Mouse (Mus musculus): ENCODE measurements at regions not wholly inside any gene's neighbourhood (a gene's known extent, or its start where the extent isn't known, plus 50 kb on each side); places are given as distances from the start of the nearest gene placed in this dataset.

DNA sequence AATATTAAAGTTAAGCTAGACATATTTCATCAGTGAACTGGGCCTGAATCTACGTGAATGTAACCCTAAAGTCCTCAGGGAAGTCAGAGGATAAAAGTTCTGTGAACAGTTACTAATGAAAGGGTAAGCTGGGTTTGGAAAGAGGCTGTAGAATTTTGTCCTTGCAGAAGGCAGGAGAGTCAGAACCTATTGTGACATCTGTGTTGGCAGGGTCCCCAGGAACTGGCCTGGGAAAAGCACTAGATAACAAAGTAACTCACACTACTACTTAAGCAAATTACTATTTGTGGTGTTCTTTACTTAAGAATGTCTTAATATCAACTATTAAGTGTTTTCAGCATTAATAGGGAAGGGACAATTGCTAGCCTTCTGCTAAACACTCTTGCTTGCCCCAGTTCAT lies 320.5 kb downstream of the Fam198b start:
- Histone ChIP-seq H3K4me2 (replicated peaks; ENCODE audit: low read depth, low read length) (no peak overlapping the region), H3K36me3 (ENCODE audit: control insufficient read depth, insufficient read depth, low read length) (no peaks in the 10 kb centered on the region), H3K27ac (ENCODE audit: low read depth, low read length) (no peak overlapping the region), H3K27me3 (ENCODE audit: control insufficient read depth, insufficient read depth, low read length) (no peaks in the 10 kb centered on the region), H3K9ac (ENCODE audit: low read depth, low read length) (no peak overlapping the region), H3K4me1 (replicated peaks; ENCODE audit: control insufficient read depth, insufficient read depth, low read length) (no peaks in the 10 kb centered on the region), H3K4me3 (ENCODE audit: low read depth, low read length) (no peak overlapping the region), H3K9me3 (ENCODE audit: control insufficient read depth, low read length) (no peaks in the 10 kb centered on the region)
- DNase-seq (ENCODE audit: low spot score) (no peak), ATAC-seq (ENCODE audit: low FRiP score) (no peak)
- 51% methylated on average over 1 of the region's 1 CpGs for WGBS

DNA sequence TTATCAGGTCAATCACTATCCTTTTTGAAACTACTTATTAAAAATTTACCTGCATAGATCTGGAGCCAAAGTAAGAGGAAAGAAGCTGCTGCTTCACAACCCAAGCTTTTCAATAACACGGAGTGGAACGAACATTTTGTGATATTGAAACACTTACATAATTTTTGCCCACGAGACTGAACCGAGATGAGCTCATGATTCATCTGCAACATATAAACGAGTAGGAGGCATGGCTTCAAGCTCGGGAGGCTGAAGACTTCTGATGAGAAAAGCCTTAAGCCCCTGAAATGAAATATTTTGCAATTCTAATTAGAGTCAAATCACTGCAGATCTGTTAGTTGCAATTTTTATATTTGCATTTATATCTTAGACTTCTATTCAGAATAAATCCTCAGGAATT lies 321.0 kb downstream of the Fam198b start:
- no peak overlapping the region for H3K9ac ChIP-seq (ENCODE audit: low read depth, low read length)
- WGBS = 74% methylated on average over 6 of the region's 6 CpGs

DNA sequence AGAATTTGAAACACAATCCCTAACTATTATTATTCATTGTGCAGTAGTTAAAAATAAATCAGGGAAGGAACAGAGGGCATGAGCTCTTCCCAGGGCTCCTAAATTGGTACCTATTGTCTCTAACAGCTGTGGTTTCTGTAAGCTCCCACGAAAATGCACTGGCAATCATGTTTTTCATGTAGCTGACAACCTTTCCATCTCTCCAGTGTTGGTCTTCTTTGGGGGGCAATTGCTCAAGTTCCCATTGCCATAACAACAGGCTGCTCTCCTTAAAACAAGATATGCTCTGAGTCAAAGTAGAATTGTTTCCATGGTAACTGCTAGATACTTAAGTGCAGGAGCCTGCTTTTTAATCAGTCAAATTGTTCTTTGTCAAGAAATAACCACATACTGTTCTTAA lies 322.7 kb downstream of the Fam198b start:
- Histone ChIP-seq H3K9ac (ENCODE audit: low read depth, low read length) (no peak overlapping the region), H3K9me3 (ENCODE audit: control insufficient read depth, low read length) (no peaks in the 10 kb centered on the region), H3K36me3 (ENCODE audit: control insufficient read depth, insufficient read depth, low read length) (no peaks in the 10 kb centered on the region), H3K27ac (ENCODE audit: low read depth, low read length) (no peak overlapping the region), H3K4me1 (replicated peaks; ENCODE audit: control insufficient read depth, insufficient read depth, low read length) (no peaks in the 10 kb centered on the region), H3K4me2 (replicated peaks; ENCODE audit: low read depth, low read length) (no peak overlapping the region), H3K4me3 (ENCODE audit: low read depth, low read length) (no peak overlapping the region), H3K27me3 (ENCODE audit: control insufficient read depth, insufficient read depth, low read length) (no peaks in the 10 kb centered on the region)
- no peak for ATAC-seq (ENCODE audit: low FRiP score)
- DNase-seq (ENCODE audit: low spot score) = no peak
- WGBS = 22% methylated on average over 1 of the region's 1 CpGs

More for the DNA sequence above, 321.0 kb downstream of the Fam198b start:
- no peak overlapping the region for H3K4me2 ChIP-seq (replicated peaks; ENCODE audit: low read depth, low read length)
- no peak for DNase-seq (ENCODE audit: low spot score)
- no peak for ATAC-seq (ENCODE audit: low FRiP score)
- H3K36me3 ChIP-seq (ENCODE audit: control insufficient read depth, insufficient read depth, low read length) = no peaks in the 10 kb centered on the region
- no peak overlapping the region for H3K27ac ChIP-seq (ENCODE audit: low read depth, low read length)
- no peaks in the 10 kb centered on the region for H3K27me3 ChIP-seq (ENCODE audit: control insufficient read depth, insufficient read depth, low read length)
- H3K4me1 ChIP-seq (replicated peaks; ENCODE audit: control insufficient read depth, insufficient read depth, low read length) = no peaks in the 10 kb centered on the region
- H3K4me3 ChIP-seq (ENCODE audit: low read depth, low read length) = no peak overlapping the region
- H3K9me3 ChIP-seq (ENCODE audit: control insufficient read depth, low read length) = no peaks in the 10 kb centered on the region

DNA sequence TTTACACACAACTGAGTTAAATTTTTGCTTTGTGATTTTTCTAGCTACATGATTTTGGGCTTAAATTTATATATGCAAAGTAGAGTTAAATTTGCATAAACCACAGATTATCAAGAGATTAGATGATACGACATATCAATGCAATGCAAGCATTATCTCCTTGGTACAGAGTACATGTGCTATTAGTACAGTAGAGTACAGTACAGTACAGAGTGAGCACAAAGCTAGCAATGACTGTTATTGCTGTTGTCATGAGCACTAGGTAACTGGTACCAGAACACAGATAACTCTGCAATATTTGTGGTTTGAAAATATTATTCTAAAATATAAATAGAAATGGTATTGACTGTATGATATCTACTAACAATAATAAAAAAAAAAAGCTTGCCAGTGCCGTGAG lies 323.7 kb downstream of the Fam198b start:
- no peaks in the 10 kb centered on the region for H3K27me3 ChIP-seq (ENCODE audit: control insufficient read depth, insufficient read depth, low read length)
- H3K4me3 ChIP-seq (ENCODE audit: low read depth, low read length) = no peak overlapping the region
- no peak overlapping the region for H3K9ac ChIP-seq (ENCODE audit: low read depth, low read length)
- H3K9me3 ChIP-seq (ENCODE audit: control insufficient read depth, low read length) = no peaks in the 10 kb centered on the region
- no peaks in the 10 kb centered on the region for H3K4me1 ChIP-seq (replicated peaks; ENCODE audit: control insufficient read depth, insufficient read depth, low read length)
- no peak overlapping the region for H3K27ac ChIP-seq (ENCODE audit: low read depth, low read length)
- DNase-seq (ENCODE audit: low spot score) = no peak
- H3K4me2 ChIP-seq (replicated peaks; ENCODE audit: low read depth, low read length) = no peak overlapping the region
- WGBS = 93% methylated on average over 2 of the region's 2 CpGs
- no peaks in the 10 kb centered on the region for H3K36me3 ChIP-seq (ENCODE audit: control insufficient read depth, insufficient read depth, low read length)
- ATAC-seq (ENCODE audit: low FRiP score) = no peak

DNA sequence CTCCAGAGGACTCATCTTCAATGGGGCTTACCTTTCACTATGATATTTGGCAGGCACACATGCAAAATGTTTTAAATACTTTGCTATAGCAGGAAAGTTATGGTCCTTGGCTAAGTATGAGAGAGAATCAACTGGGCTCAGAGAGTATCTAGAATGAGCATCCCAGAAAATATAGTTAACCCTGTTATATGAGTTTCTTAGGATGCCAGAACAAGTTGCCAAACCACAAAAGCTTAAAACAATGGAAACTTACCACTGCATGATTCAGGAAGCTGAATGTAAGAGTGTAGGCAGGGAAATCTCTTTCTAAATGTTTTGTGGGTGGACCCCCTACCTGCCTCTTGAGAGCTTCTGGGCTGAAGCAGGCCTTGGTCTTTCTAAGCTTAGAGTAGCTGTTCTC lies 325.3 kb downstream of the Fam198b start:
- DNase-seq (ENCODE audit: low spot score) (no peak), ATAC-seq (ENCODE audit: low FRiP score) (no peak)
- Histone ChIP-seq H3K36me3 (ENCODE audit: control insufficient read depth, insufficient read depth, low read length) (no peaks in the 10 kb centered on the region), H3K9ac (ENCODE audit: low read depth, low read length) (no peak overlapping the region), H3K9me3 (ENCODE audit: control insufficient read depth, low read length) (no peaks in the 10 kb centered on the region), H3K4me3 (ENCODE audit: low read depth, low read length) (no peak overlapping the region), H3K4me2 (replicated peaks; ENCODE audit: low read depth, low read length) (no peak overlapping the region), H3K4me1 (replicated peaks; ENCODE audit: control insufficient read depth, insufficient read depth, low read length) (no peaks in the 10 kb centered on the region), H3K27me3 (ENCODE audit: control insufficient read depth, insufficient read depth, low read length) (no peaks in the 10 kb centered on the region), H3K27ac (ENCODE audit: low read depth, low read length) (no peak overlapping the region)

DNA sequence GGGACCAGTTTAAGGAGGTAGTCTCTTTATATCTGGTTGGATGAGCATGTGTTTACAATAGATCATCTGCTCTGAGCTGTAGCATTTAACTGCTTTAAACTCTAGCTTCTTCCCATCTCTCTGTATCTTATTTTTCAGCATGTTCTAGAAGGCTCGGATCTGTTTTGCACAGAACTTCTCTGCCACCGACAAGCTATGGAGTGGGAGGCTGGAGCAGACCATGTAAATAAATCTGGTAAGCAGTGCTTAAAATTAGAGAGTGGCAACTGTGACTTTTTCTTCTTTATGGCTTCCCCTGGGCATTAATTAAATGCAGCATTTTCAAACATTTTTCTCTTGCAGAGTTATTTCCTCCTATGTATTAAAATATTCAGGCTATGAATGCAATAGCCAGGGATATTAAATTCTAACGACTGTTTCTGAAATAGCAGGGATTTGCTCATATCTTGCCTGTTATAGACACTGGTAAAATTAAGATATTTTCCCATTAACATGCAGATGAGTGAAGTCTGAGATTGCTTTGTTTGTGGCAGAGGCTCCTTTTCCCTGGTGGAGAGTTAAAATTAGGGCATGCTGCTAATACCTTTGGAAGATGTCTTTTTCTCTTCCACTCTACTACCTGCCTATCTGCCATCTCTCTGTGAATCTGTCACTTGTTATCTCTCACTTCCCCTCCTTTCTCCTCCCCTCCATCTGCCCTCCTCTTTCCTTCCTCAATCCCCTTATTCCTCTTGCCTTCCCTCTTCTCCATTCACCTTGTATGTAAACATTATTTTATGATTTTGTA lies 327.2 kb downstream of the Fam198b start:
- no peak for ATAC-seq (ENCODE audit: low FRiP score)
- Histone ChIP-seq H3K4me2 (replicated peaks; ENCODE audit: low read depth, low read length) (no peak overlapping the region), H3K9me3 (ENCODE audit: control insufficient read depth, low read length) (no peaks in the 10 kb centered on the region), H3K27ac (ENCODE audit: low read depth, low read length) (no peak overlapping the region), H3K4me1 (replicated peaks; ENCODE audit: control insufficient read depth, insufficient read depth, low read length) (no peaks in the 10 kb centered on the region), H3K9ac (ENCODE audit: low read depth, low read length) (no peak overlapping the region), H3K36me3 (ENCODE audit: control insufficient read depth, insufficient read depth, low read length) (no peaks in the 10 kb centered on the region), H3K27me3 (ENCODE audit: control insufficient read depth, insufficient read depth, low read length) (no peaks in the 10 kb centered on the region), H3K4me3 (ENCODE audit: low read depth, low read length) (no peak overlapping the region)
- whole genome bisulfite sequencing = 79% methylated on average over 3 of the region's 3 CpGs
- DNase-seq (ENCODE audit: low spot score) = no peak

DNA sequence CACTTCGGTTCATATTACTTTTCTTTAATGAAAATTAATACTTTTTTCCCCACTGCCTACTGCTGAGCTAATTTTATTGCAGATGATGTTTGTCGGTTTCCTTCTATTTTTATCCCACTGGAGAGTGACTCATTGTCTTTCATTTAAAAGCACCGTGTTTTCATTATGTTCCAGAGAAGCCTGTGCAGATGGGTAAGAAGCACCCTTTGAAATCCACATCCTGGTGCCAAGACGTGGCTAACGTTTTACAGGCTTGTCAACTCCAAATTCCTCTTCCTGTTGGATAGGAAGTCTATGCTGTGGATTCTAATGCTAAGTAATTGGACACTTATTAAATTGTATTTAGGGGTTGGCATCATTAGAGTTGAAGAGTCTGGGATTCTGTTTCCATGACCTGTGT lies 364.3 kb downstream of the Fam198b start:
- Histone ChIP-seq H3K9me3 (ENCODE audit: control insufficient read depth, low read length) (no peaks in the 10 kb centered on the region), H3K4me3 (ENCODE audit: low read depth, low read length) (no peak overlapping the region), H3K36me3 (ENCODE audit: control insufficient read depth, insufficient read depth, low read length) (no peaks in the 10 kb centered on the region), H3K27ac (ENCODE audit: low read depth, low read length) (no peak overlapping the region), H3K4me2 (replicated peaks; ENCODE audit: low read depth, low read length) (no peak overlapping the region), H3K4me1 (replicated peaks; ENCODE audit: control insufficient read depth, insufficient read depth, low read length) (no peaks in the 10 kb centered on the region), H3K27me3 (ENCODE audit: control insufficient read depth, insufficient read depth, low read length) (no peaks in the 10 kb centered on the region), H3K9ac (ENCODE audit: low read depth, low read length) (no peak overlapping the region)
- DNase-seq (ENCODE audit: low spot score) = no peak
- no peak for ATAC-seq (ENCODE audit: low FRiP score)
- 73% methylated on average over 5 of the region's 5 CpGs for WGBS

DNA sequence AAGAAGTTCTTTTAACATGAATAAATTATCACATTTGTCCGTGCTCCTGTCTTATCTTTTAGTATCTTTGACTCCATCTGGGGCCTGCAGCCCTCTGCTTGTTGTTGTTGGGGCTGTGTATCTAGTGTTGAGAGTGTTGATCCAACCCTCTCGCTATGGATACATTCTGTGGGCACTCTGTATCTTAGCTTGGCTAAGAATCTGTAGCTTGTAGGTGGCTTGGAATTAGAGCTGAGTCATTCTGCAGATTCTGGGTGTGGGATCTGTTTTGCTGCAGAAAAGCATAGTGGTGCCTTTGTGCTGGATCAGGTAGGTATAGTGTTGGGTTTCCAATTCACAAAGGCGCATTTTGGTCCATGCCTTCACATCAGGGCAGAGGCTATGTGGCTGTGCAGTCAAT lies 365.6 kb downstream of the Fam198b start:
- Histone ChIP-seq H3K27me3 (ENCODE audit: control insufficient read depth, insufficient read depth, low read length) (no peaks in the 10 kb centered on the region), H3K9ac (ENCODE audit: low read depth, low read length) (no peak overlapping the region), H3K4me3 (ENCODE audit: low read depth, low read length) (no peak overlapping the region), H3K4me2 (replicated peaks; ENCODE audit: low read depth, low read length) (no peak overlapping the region), H3K27ac (ENCODE audit: low read depth, low read length) (no peak overlapping the region), H3K36me3 (ENCODE audit: control insufficient read depth, insufficient read depth, low read length) (no peaks in the 10 kb centered on the region), H3K4me1 (replicated peaks; ENCODE audit: control insufficient read depth, insufficient read depth, low read length) (no peaks in the 10 kb centered on the region), H3K9me3 (ENCODE audit: control insufficient read depth, low read length) (no peaks in the 10 kb centered on the region)
- no peak for DNase-seq (ENCODE audit: low spot score)
- no peak for ATAC-seq (ENCODE audit: low FRiP score)
- WGBS = 75% methylated on average over 3 of the region's 3 CpGs

DNA sequence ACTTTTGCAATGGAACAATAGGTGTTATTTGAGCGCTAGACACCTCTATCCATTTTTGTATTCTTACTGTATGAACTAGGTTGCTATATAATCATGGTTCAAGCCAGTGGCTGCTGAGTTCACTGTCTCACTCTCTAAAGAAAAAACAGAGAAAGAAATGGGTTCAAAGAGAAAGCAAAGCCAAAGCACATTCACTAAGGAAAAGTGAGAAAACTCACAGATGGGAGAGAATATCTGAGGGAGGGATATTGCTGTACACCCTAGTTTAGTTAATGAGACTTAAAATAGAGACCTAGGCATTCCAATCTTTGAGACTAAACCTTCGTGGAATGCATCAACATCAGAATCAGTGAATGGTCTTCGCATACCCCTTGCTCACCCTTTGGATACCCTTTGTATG lies 371.0 kb downstream of the Fam198b start:
- no peaks in the 10 kb centered on the region for H3K4me1 ChIP-seq (replicated peaks; ENCODE audit: control insufficient read depth, insufficient read depth, low read length)
- H3K27ac ChIP-seq (ENCODE audit: low read depth, low read length) = no peak overlapping the region
- ATAC-seq (ENCODE audit: low FRiP score) = no peak
- 87% methylated on average over 3 of the region's 3 CpGs for WGBS
- no peak for DNase-seq (ENCODE audit: low spot score)
- H3K4me3 ChIP-seq (ENCODE audit: low read depth, low read length) = no peak overlapping the region
- no peaks in the 10 kb centered on the region for H3K9me3 ChIP-seq (ENCODE audit: control insufficient read depth, low read length)
- H3K9ac ChIP-seq (ENCODE audit: low read depth, low read length) = no peak overlapping the region
- H3K36me3 ChIP-seq (ENCODE audit: control insufficient read depth, insufficient read depth, low read length) = no peaks in the 10 kb centered on the region
- no peaks in the 10 kb centered on the region for H3K27me3 ChIP-seq (ENCODE audit: control insufficient read depth, insufficient read depth, low read length)
- no peak overlapping the region for H3K4me2 ChIP-seq (replicated peaks; ENCODE audit: low read depth, low read length)
